Mouse (Mus musculus): ENCODE measurements around the gene Slain1. TPM values are rescaled to one million over a fixed set of nuclear protein-coding genes. Genes with fewer than 3 reads are reported as not detected.
A peak's percentile ranks its signal among the peaks of the same experiment; 100 is the strongest.

Slain1 gene
- polyA plus RNA-seq, 1 experiment, result 92.3 TPM

GRCm38 (mm10) chr14:103717979-103718378 is 68.0 kb downstream of the Slain1 start:
- Histone ChIP-seq H3K4me1 (ENCODE audit: control insufficient read depth, insufficient read depth, low read length) (no peaks in the 10 kb centered on the region), H3K4me3 (replicated peaks; ENCODE audit: insufficient read depth, low read depth, low read length) (no peak overlapping the region), H3K27me3 (ENCODE audit: control insufficient read depth, insufficient read depth, low read length) (no peaks in the 10 kb centered on the region), H3K27ac (ENCODE audit: insufficient read depth, low read length) (no peak overlapping the region)
- no peak for DNase-seq
- 68% methylated on average over 5 of the region's 5 CpGs for WGBS
- TF ChIP-seq POLR2A (IDR thresholded peaks at IDR 0.05; ENCODE audit: borderline replicate concordance, insufficient read depth, low read length) (no peak), CTCF (IDR thresholded peaks at IDR 0.05; ENCODE audit: borderline replicate concordance, insufficient read depth, low read depth, low read length) (no peak)

- TF ChIP-seq CTCF (IDR thresholded peaks at IDR 0.05; ENCODE audit: borderline replicate concordance, insufficient read depth, low read depth, low read length) (no peak), POLR2A (IDR thresholded peaks at IDR 0.05; ENCODE audit: borderline replicate concordance, insufficient read depth, low read length) (no peak)
- 24% methylated on average over 5 of the region's 5 CpGs for WGBS
- DNase-seq, result no peak
Measured at GRCm38 (mm10) chr14:103718393-103718792, 68.4 kb downstream of the Slain1 start.

GRCm38 (mm10) chr14:103718836-103719575 is 69.0 kb downstream of the Slain1 start:
- Histone ChIP-seq H3K4me3 (replicated peaks; ENCODE audit: insufficient read depth, low read depth, low read length) (no peak overlapping the region), H3K27ac (ENCODE audit: insufficient read depth, low read length) (no peak overlapping the region), H3K27me3 (ENCODE audit: control insufficient read depth, insufficient read depth, low read length) (no peaks in the 10 kb centered on the region), H3K4me1 (ENCODE audit: control insufficient read depth, insufficient read depth, low read length) (no peaks in the 10 kb centered on the region)
- peak; percentile 59 to 73 for DNase-seq
- TF ChIP-seq CTCF (IDR thresholded peaks at IDR 0.05; ENCODE audit: borderline replicate concordance, insufficient read depth, low read depth, low read length) (peak; percentile 74; the same call in 1 of the 2 replicates), POLR2A (IDR thresholded peaks at IDR 0.05; ENCODE audit: borderline replicate concordance, insufficient read depth, low read length) (no peak)
- WGBS, result 24% methylated on average over 15 of the region's 15 CpGs

More at GRCm38 (mm10) chr14:103718393-103718792, 68.4 kb downstream of the Slain1 start:
- H3K4me3 ChIP-seq (replicated peaks; ENCODE audit: insufficient read depth, low read depth, low read length), result no peak overlapping the region
- H3K27ac ChIP-seq (ENCODE audit: insufficient read depth, low read length), result no peak overlapping the region
- H3K27me3 ChIP-seq (ENCODE audit: control insufficient read depth, insufficient read depth, low read length), result no peaks in the 10 kb centered on the region
- H3K4me1 ChIP-seq (ENCODE audit: control insufficient read depth, insufficient read depth, low read length), result no peaks in the 10 kb centered on the region

- Histone ChIP-seq H3K27ac (ENCODE audit: insufficient read depth, low read length) (no peak overlapping the region), H3K27me3 (ENCODE audit: control insufficient read depth, insufficient read depth, low read length) (no peaks in the 10 kb centered on the region), H3K4me1 (ENCODE audit: control insufficient read depth, insufficient read depth, low read length) (no peaks in the 10 kb centered on the region), H3K4me3 (replicated peaks; ENCODE audit: insufficient read depth, low read depth, low read length) (no peak overlapping the region)
- WGBS, result 76% methylated on average over 7 of the region's 7 CpGs
- TF ChIP-seq CTCF (IDR thresholded peaks at IDR 0.05; ENCODE audit: borderline replicate concordance, insufficient read depth, low read depth, low read length) (no peak), POLR2A (IDR thresholded peaks at IDR 0.05; ENCODE audit: borderline replicate concordance, insufficient read depth, low read length) (no peak)
- no peak for DNase-seq
Measured at GRCm38 (mm10) chr14:103720163-103720562, 70.1 kb downstream of the Slain1 start.

- H3K27me3 ChIP-seq (ENCODE audit: control insufficient read depth, insufficient read depth, low read length), result no peaks in the 10 kb centered on the region
- WGBS, result 60% methylated on average over 13 of the region's 13 CpGs
- peak; percentile 21 to 42 for DNase-seq
- H3K4me1 ChIP-seq (ENCODE audit: control insufficient read depth, insufficient read depth, low read length), result no peaks in the 10 kb centered on the region
- H3K27ac ChIP-seq (ENCODE audit: insufficient read depth, low read length), result no peak overlapping the region
- no peak overlapping the region for H3K4me3 ChIP-seq (replicated peaks; ENCODE audit: insufficient read depth, low read depth, low read length)
- TF ChIP-seq POLR2A (IDR thresholded peaks at IDR 0.05; ENCODE audit: borderline replicate concordance, insufficient read depth, low read length), result no peak
- peak; percentile 52 for TF ChIP-seq CTCF (IDR thresholded peaks at IDR 0.05; ENCODE audit: borderline replicate concordance, insufficient read depth, low read depth, low read length)
Measured at GRCm38 (mm10) chr14:103720637-103721355, 70.8 kb downstream of the Slain1 start.

GRCm38 (mm10) chr14:103723314-103723713 is 73.3 kb downstream of the Slain1 start:
- Histone ChIP-seq H3K27ac (ENCODE audit: insufficient read depth, low read length) (no peak overlapping the region), H3K4me3 (replicated peaks; ENCODE audit: insufficient read depth, low read depth, low read length) (no peak overlapping the region), H3K4me1 (ENCODE audit: control insufficient read depth, insufficient read depth, low read length) (no peaks in the 10 kb centered on the region), H3K27me3 (ENCODE audit: control insufficient read depth, insufficient read depth, low read length) (no peaks in the 10 kb centered on the region)
- no peak for DNase-seq
- WGBS, result 65% methylated on average over 9 of the region's 9 CpGs
- no peak for TF ChIP-seq CTCF (IDR thresholded peaks at IDR 0.05; ENCODE audit: borderline replicate concordance, insufficient read depth, low read depth, low read length)
- TF ChIP-seq POLR2A (IDR thresholded peaks at IDR 0.05; ENCODE audit: borderline replicate concordance, insufficient read depth, low read length), result no peak

- Histone ChIP-seq H3K27ac (ENCODE audit: insufficient read depth, low read length) (no peak overlapping the region), H3K4me3 (replicated peaks; ENCODE audit: insufficient read depth, low read depth, low read length) (no peak overlapping the region), H3K27me3 (ENCODE audit: control insufficient read depth, insufficient read depth, low read length) (no peaks in the 10 kb centered on the region), H3K4me1 (ENCODE audit: control insufficient read depth, insufficient read depth, low read length) (no peaks in the 10 kb centered on the region)
- TF ChIP-seq CTCF (IDR thresholded peaks at IDR 0.05; ENCODE audit: borderline replicate concordance, insufficient read depth, low read depth, low read length), result no peak
- WGBS, result 60% methylated on average over 4 of the region's 4 CpGs
- no peak for DNase-seq
Measured at GRCm38 (mm10) chr14:103723841-103724240, 73.8 kb downstream of the Slain1 start.

- Histone ChIP-seq H3K4me1 (ENCODE audit: control insufficient read depth, insufficient read depth, low read length) (no peaks in the 10 kb centered on the region), H3K27me3 (ENCODE audit: control insufficient read depth, insufficient read depth, low read length) (no peaks in the 10 kb centered on the region), H3K27ac (ENCODE audit: insufficient read depth, low read length) (no peak overlapping the region), H3K4me3 (replicated peaks; ENCODE audit: insufficient read depth, low read depth, low read length) (no peak overlapping the region)
- WGBS, result 88% methylated on average over 8 of the region's 8 CpGs
- no peak for DNase-seq
- TF ChIP-seq POLR2A (IDR thresholded peaks at IDR 0.05; ENCODE audit: borderline replicate concordance, insufficient read depth, low read length) (no peak), CTCF (IDR thresholded peaks at IDR 0.05; ENCODE audit: borderline replicate concordance, insufficient read depth, low read depth, low read length) (no peak)
Measured at GRCm38 (mm10) chr14:103728506-103728905, 78.5 kb downstream of the Slain1 start.
